Mouse (Mus musculus) liver, embryonic 16.5 days (tissue): Measurements from ENCODE around the gene Rhbdl1. TPM values are rescaled to one million over a fixed set of nuclear protein-coding genes. Genes with fewer than 3 reads are reported as not detected.

ENCODE experiments used
- ATAC-seq: fragments of 200-750 bp; cut with Nextera tagmentation; 2 replicates; pipeline ENCODE4 v1.8.0; 2017; ENCODE audit warnings: low read depth, mild to moderate bottlenecking, moderate number of reproducible peaks, moderate library complexity
- H3K27ac ChIP-seq: fragments of 300-500 bp; sonication (generic); 2 replicates; pipeline ENCODE4 v1.5.1; 2014; ENCODE audit warnings: mild to moderate bottlenecking, low read length
- H3K27me3 ChIP-seq: fragments of 300-500 bp; sonication (generic); 2 replicates; pipeline ENCODE4 v1.6.1; 2014; ENCODE audit warnings: low read depth, low read length, mixed read lengths; ENCODE audit not compliant: control insufficient read depth, insufficient read depth
- H3K36me3 ChIP-seq: fragments of 300-500 bp; sonication (generic); 2 replicates; pipeline ENCODE4 v1.6.1; 2014; ENCODE audit warnings: mild to moderate bottlenecking; ENCODE audit not compliant: control insufficient read depth, insufficient read depth
- H3K4me1 ChIP-seq: fragments of 300-500 bp; sonication (generic); 2 replicates; pipeline ENCODE4 v1.6.1; 2014; ENCODE audit warnings: low read depth, low read length, mixed read lengths; ENCODE audit not compliant: control insufficient read depth
- H3K4me2 ChIP-seq: fragments of 300-500 bp; sonication (generic); 2 replicates; pipeline ENCODE4 v1.6.1; 2014; ENCODE audit warnings: low read depth, low read length, mixed read lengths
- H3K4me3 ChIP-seq: fragments of 300-500 bp; sonication (generic); 2 replicates; pipeline ENCODE4 v1.5.1; 2014; ENCODE audit warnings: low read depth, mild to moderate bottlenecking, low read length
- H3K9ac ChIP-seq: fragments of 300-500 bp; sonication (generic); 2 replicates; pipeline ENCODE4 v1.6.1; 2014; ENCODE audit warnings: low read depth, low read length
- H3K9me3 ChIP-seq: fragments of 300-500 bp; sonication (generic); replicated peaks from 2 replicates; pipeline ENCODE4 v1.6.1; 2016; ENCODE audit warnings: low read length; ENCODE audit not compliant: control insufficient read depth
- whole genome bisulfite sequencing: fragments of 180-500 bp; shearing (Covaris S2); extraction: QIAGEN DNeasy Blood & Tissue Kit; methylation state at CpG from one replicate; pipeline ENCODE4 v1.1.7; 2014; ENCODE audit not compliant: insufficient replicate concordance; 5-methylcytosine and 5-hydroxymethylcytosine counted together
- microRNA-seq: library from miRNA; unstranded; fragments of <30 nt; microRNA quantifications from one replicate; pipeline ENCODE4, GENCODE M21; 2016
- polyA plus RNA-seq: library from polyadenylated mRNA; unstranded; fragments of >200 nt; fragmentation: Nextera tagmentation; extraction: Ambion mirVana; gene quantifications from 2 replicates; pipeline ENCODE4 v1.2.1, GENCODE M21; 2015

Rhbdl1 gene
- polyA plus RNA-seq, 1 experiment from 2014 or later: 0.45 TPM

DNA sequence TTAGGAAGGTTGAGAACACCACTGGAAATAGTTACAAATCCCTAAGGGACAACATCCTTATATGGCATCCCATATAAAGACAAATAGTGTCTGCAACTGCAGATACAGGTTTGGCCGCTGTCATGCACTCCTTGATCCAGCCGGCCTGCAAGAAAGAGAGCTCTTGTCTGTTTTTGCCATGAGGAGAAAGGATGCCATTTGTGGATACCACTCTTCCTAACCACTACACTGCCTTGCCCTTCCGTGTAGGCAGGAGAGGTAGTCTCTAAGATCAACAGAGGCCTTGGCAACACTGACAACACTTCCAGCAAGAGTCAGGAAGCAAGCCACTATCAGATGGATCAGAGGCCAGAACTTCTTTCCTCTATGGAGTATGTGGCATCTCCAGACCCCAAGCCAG lies 50.8 kb downstream of the Rhbdl1 start, which contains the start of gene Ccdc78:
TSS of gene Ccdc78 (plus strand) at position 301 of the 400 bp plus-strand sequence.
- Histone ChIP-seq H3K9me3 (no peaks in the 10 kb centered on the region), H3K27ac (peak within 1 kb of the TSS; percentile 54), H3K9ac (peak within 1 kb of the TSS; percentile 71), H3K4me1 (peaks cover 11% of the 10 kb centered on the region), H3K4me3 (peak within 1 kb of the TSS; percentile 76), H3K27me3 (no peaks in the 10 kb centered on the region), H3K36me3 (peaks cover 4% of the 10 kb centered on the region; the same call in 1 of the 2 replicates), H3K4me2 (peak within 1 kb of the TSS; percentile 69)
- ATAC-seq: no peak
- 66% methylated on average over 3 of the region's 3 CpGs for WGBS

- Histone ChIP-seq H3K27ac (peak within 1 kb of the TSS; percentile 54), H3K4me2 (peak within 1 kb of the TSS; percentile 69), H3K4me1 (peaks cover 5% of the 10 kb centered on the region), H3K36me3 (peaks cover 7% of the 10 kb centered on the region; the same call in 1 of the 2 replicates), H3K9ac (peak within 1 kb of the TSS; percentile 71), H3K27me3 (no peaks in the 10 kb centered on the region), H3K9me3 (no peaks in the 10 kb centered on the region), H3K4me3 (peak within 1 kb of the TSS; percentile 76)
- peak; percentile 86 for ATAC-seq
- WGBS: under 1% methylated on average over 23 of the region's 23 CpGs
These were observed 51.8 kb downstream of the Rhbdl1 start, which contains the start of gene Haghl for GRCm38 (mm10) chr17:25785281-25785745. Gene Haghl (minus strand): TSS chr17:25785673.

Small RNAs within 50 kb of the gene (microRNA-seq; reads per million reads assigned to microRNA genes)
- not detected for gene Mir3082

Other genes starting within 250 kb of the Rhbdl1 start
- not detected in 2 replicates for gene Gng13, start 120.1 kb downstream of the Rhbdl1 start, polyA plus RNA-seq
- gene Chtf18, start 109.9 kb downstream of the Rhbdl1 start, polyA plus RNA-seq: 16.3 and 18.0 TPM in 2 replicates
- 5.2 TPM in 2 replicates for gene Rpusd1, start 109.6 kb downstream of the Rhbdl1 start, polyA plus RNA-seq
- not detected in 2 replicates for gene Mslnl, start 101.3 kb downstream of the Rhbdl1 start, polyA plus RNA-seq
- gene Msln, start 82.9 kb downstream of the Rhbdl1 start, polyA plus RNA-seq: 2.8 and 3.4 TPM in 2 replicates
- 12.1 and 13.8 TPM in 2 replicates for gene Narfl, start 63.5 kb downstream of the Rhbdl1 start, polyA plus RNA-seq
- 6.9 and 7.0 TPM in 2 replicates for gene Haghl, start 51.6 kb downstream of the Rhbdl1 start, polyA plus RNA-seq
- 0.04 and 0.07 TPM in 2 replicates for gene Ccdc78, start 50.7 kb downstream of the Rhbdl1 start, polyA plus RNA-seq
- 54.1 and 57.1 TPM in 2 replicates for gene Fam173a, start 44.4 kb downstream of the Rhbdl1 start, polyA plus RNA-seq
- gene AC134908.4, start 41.6 kb downstream of the Rhbdl1 start, polyA plus RNA-seq: not detected in 2 replicates
- 11.8 and 12.1 TPM in 2 replicates for gene Metrn, start 40.2 kb downstream of the Rhbdl1 start, polyA plus RNA-seq
- 0.09 and 0.17 TPM in 2 replicates for gene Fbxl16, start 28.2 kb downstream of the Rhbdl1 start, polyA plus RNA-seq
- gene Wdr24, start 13.7 kb downstream of the Rhbdl1 start, polyA plus RNA-seq: 10.8 and 11.6 TPM in 2 replicates
- gene Jmjd8, start 8.4 kb downstream of the Rhbdl1 start, polyA plus RNA-seq: 20.7 and 23.5 TPM in 2 replicates
- 106 and 112 TPM in 2 replicates for gene Stub1, start 3.9 kb downstream of the Rhbdl1 start, polyA plus RNA-seq
- 0.64 and 0.65 TPM in 2 replicates for gene Gm20683, start 4.5 kb upstream of the Rhbdl1 start, polyA plus RNA-seq
- 11.4 and 12.3 TPM in 2 replicates for gene Rhot2, start 7.6 kb upstream of the Rhbdl1 start, polyA plus RNA-seq
- gene Wdr90, start 24.2 kb upstream of the Rhbdl1 start, polyA plus RNA-seq: 7.2 and 7.8 TPM in 2 replicates
- 32.8 and 37.0 TPM in 2 replicates for gene Mcrip2, start 31.5 kb upstream of the Rhbdl1 start, polyA plus RNA-seq
- gene Mettl26, start 37.8 kb upstream of the Rhbdl1 start, polyA plus RNA-seq: 47.8 and 50.5 TPM in 2 replicates
- 0.30 and 0.42 TPM in 2 replicates for gene Wfikkn1, start 43.6 kb upstream of the Rhbdl1 start, polyA plus RNA-seq
- 6.2 and 7.0 TPM in 2 replicates for gene Rab40c, start 82.4 kb upstream of the Rhbdl1 start, polyA plus RNA-seq
- gene Pigq, start 107.6 kb upstream of the Rhbdl1 start, polyA plus RNA-seq: 147 and 154 TPM in 2 replicates
- 6.8 and 7.8 TPM in 2 replicates for gene Nhlrc4, start 107.7 kb upstream of the Rhbdl1 start, polyA plus RNA-seq
- 0.13 and 0.16 TPM in 2 replicates for gene A930017K11Rik, start 115.3 kb upstream of the Rhbdl1 start, polyA plus RNA-seq
- gene Capn15, start 148.5 kb upstream of the Rhbdl1 start, polyA plus RNA-seq: 8.0 and 9.9 TPM in 2 replicates
- 1.4 and 1.7 TPM in 2 replicates for gene Rab11fip3, start 232.3 kb upstream of the Rhbdl1 start, polyA plus RNA-seq